Mouse (Mus musculus) retina, postnatal 7 days (tissue): ENCODE measurements at regions not wholly inside any gene's neighbourhood (a gene's known extent, or its start where the extent isn't known, plus 50 kb on each side); places are given as distances from the start of the nearest gene placed in this dataset.

Experiments used
- DNase-seq: peaks from one replicate; pipeline ENCODE4 v3.0.0-alpha.2; 2012; ENCODE audit warnings: low read depth, low spot score

- no peak for DNase-seq
Observed at GRCm38 (mm10) chr10:19188082-19188742, 168.1 kb upstream of the Olig3 start.

- DNase-seq: no peak
Observed at GRCm38 (mm10) chr10:19187716-19188081, 168.6 kb upstream of the Olig3 start.

GRCm38 (mm10) chr10:19187084-19187615, 169.2 kb upstream of the Olig3 start:
- DNase-seq: no peak

- peak; percentile 40 for DNase-seq
Observed at GRCm38 (mm10) chr10:19185790-19186581, 170.3 kb upstream of the Olig3 start.

- DNase-seq: no peak
Observed at GRCm38 (mm10) chr10:19184886-19185285, 169.4 kb upstream of the Tnfaip3 start.

- no peak for DNase-seq
Observed at GRCm38 (mm10) chr10:19177895-19178294, 162.4 kb upstream of the Tnfaip3 start.

GRCm38 (mm10) chr10:19177414-19177813, 162.0 kb upstream of the Tnfaip3 start:
- no peak for DNase-seq

GRCm38 (mm10) chr10:19176249-19176648, 160.8 kb upstream of the Tnfaip3 start:
- no peak for DNase-seq

- no peak for DNase-seq
Observed at GRCm38 (mm10) chr10:19171834-19172233, 156.4 kb upstream of the Tnfaip3 start.

- no peak for DNase-seq
Observed at GRCm38 (mm10) chr10:19170596-19170995, 155.1 kb upstream of the Tnfaip3 start.

- DNase-seq: no peak
Observed at GRCm38 (mm10) chr10:19169272-19169671, 153.8 kb upstream of the Tnfaip3 start.

- DNase-seq: no peak
Observed at GRCm38 (mm10) chr10:19168362-19168761, 152.9 kb upstream of the Tnfaip3 start.

GRCm38 (mm10) chr10:19167641-19168271, 152.3 kb upstream of the Tnfaip3 start:
- DNase-seq: no peak

GRCm38 (mm10) chr10:19167101-19167500, 151.6 kb upstream of the Tnfaip3 start:
- no peak for DNase-seq

GRCm38 (mm10) chr10:19162104-19162503, 146.6 kb upstream of the Tnfaip3 start:
- no peak for DNase-seq

- DNase-seq: no peak
Observed at GRCm38 (mm10) chr10:19161149-19161548, 145.7 kb upstream of the Tnfaip3 start.

GRCm38 (mm10) chr10:19154041-19154440, 138.6 kb upstream of the Tnfaip3 start:
- DNase-seq: no peak

GRCm38 (mm10) chr10:19152773-19153172, 137.3 kb upstream of the Tnfaip3 start:
- no peak for DNase-seq

GRCm38 (mm10) chr10:19150766-19151165, 135.3 kb upstream of the Tnfaip3 start:
- DNase-seq: no peak

- DNase-seq: no peak
Observed at GRCm38 (mm10) chr10:19150005-19150404, 134.5 kb upstream of the Tnfaip3 start.

GRCm38 (mm10) chr10:19149196-19149869, 133.9 kb upstream of the Tnfaip3 start:
- DNase-seq: no peak

GRCm38 (mm10) chr10:19141481-19141880, 126.0 kb upstream of the Tnfaip3 start:
- DNase-seq: no peak
